Mouse (Mus musculus) cerebellum, adult 2 months (tissue): ENCODE data around the gene Rasip1.

Source experiments
- CTCF ChIP-seq: fragments of 200-500 bp; IDR thresholded peaks from 2 replicates; pipeline ENCODE4 v1.5.1; 2011; ENCODE audit warnings: low read depth, mild to moderate bottlenecking, control low read depth, low read length, moderate library complexity, borderline replicate concordance; ENCODE audit not compliant: insufficient read depth
- POLR2A ChIP-seq: fragments of 200-500 bp; IDR thresholded peaks from 2 replicates; pipeline ENCODE4 v1.6.1; 2011; ENCODE audit warnings: low read length, control low read depth, borderline replicate concordance; ENCODE audit not compliant: insufficient read depth

DNA sequence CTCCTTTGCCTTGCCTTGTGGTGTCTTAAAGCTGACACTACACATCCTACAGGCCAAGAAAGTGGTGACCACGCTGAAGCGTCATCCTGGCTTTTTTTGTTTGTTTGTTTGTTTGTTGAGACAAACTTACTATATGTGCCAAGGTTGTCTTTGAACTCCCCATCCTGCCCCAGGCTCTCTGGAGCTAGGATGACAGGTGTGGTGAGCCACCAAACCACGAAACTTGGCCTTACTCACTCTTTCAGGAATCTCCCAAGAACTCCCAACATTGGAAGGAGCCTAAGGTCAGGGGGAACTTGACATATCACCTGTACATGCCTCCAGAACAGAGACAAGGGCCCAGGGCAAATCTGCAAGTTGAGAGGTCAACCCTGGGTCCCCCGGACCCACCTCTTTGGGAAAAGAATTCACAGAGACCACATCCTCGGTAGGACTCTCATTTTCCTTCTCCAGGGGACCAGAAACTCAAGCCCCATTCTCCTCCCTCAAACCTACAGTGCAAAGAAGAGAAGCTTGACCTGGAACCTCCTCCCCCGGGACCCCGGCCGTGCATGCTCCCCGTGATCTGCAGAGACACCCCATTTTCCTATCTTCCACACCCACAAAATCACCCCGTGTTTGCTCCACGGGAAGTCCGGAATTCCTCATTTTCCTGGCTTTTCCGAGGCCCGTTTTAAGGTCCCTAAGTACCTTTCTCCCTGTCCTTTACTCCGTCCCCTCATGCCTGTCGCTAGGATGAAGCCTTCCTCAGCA lies 15.4 kb downstream of the Rasip1 start:
- TF ChIP-seq CTCF (no peak), POLR2A (no peak)
